8 mouse cellular contexts compared by ENCODE assay signal in the genomic region with DNA sequence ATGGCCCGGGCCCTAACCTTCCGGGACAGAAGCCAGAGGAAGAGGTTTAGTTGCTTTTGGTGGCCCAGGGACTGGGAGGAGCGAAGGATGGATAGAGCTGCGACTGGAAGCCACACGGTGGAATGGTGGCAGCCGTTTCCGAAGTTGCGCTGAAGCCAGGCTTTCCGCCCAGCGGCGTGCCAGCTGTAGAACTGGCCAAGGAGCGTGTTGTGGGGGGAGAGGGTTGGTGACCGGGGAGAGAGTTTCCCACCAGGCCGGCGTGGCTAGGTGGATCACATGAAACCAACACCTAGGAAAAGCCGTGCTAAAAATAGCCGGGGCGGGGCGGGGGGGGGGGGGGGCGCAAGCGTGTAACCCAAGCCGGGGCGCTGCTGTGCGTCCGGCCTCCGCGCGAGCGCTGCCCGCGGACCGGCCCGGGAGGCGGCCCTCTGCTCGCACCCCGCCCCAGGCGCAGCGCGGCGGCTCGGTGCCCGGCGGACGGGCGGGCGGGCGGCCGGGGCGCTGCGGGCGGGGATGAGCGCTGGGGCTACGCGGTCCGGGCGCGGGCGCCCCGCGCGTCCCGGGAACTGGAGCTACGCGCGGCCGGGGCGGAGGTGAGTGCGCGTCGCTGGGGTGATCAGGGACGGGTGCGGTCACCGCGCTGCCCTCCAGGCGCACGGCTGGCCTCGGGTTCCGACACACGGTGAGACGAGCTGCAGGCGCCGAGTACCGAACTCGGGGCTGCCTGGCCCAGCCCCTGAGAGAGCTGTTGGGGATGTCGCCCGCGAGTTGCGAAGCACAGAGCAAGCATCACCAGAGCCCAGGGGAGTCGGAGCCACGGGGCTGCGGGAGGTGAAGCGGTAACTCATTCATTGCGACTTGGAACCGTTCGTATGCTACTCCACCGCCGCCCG. TPM values are rescaled to one million over a fixed set of nuclear protein-coding genes. Genes with fewer than 3 reads are reported as not detected.
DNase-seq lines count a peak whose midpoint lies in the region; ATAC-seq lines count a peak whose summit lies in the region.

No protein-coding gene starts in this region.

- no peak overlapping the region for H3K27ac ChIP-seq in intestine, embryonic 16.5 days (ENCODE audit: low read length)

- H3K9me3 ChIP-seq in intestine, embryonic 16.5 days (ENCODE audit: control insufficient read depth, low read length), result no peaks in the 10 kb centered on the region

- 1% methylated on average over 62 of the region's 98 CpGs for WGBS in intestine, embryonic 16.5 days

- peak; percentile 35 for DNase-seq in right cerebral cortex, postnatal 4 days
- DNase-seq in right cerebral cortex, postnatal 36 days (ENCODE audit: low spot score in 2 of 2), result no peak
- peak; percentile 47 for DNase-seq in cerebellum, adult 9-11 months
- DNase-seq in gastrocnemius, adult 8-10 months (ENCODE audit: low spot score in 2 of 2), result peak; percentile 27 to 70
- peak; percentile 11 for DNase-seq in lung, postnatal 36 days
- DNase-seq in T-cell, adult 2 months (ENCODE audit: low spot score), result no peak
- DNase-seq in spleen, postnatal 36 days (ENCODE audit: low spot score in 2 of 2), result no peak

- peak overlapping the region; percentile 58 for H3K4me3 ChIP-seq in intestine, embryonic 16.5 days (ENCODE audit: low read length)

- H3K27me3 ChIP-seq in intestine, embryonic 16.5 days (replicated peaks; ENCODE audit: control insufficient read depth, insufficient read depth, low read length), result peaks cover 18% of the 10 kb centered on the region; the same call in 1 of the 2 replicates

- H3K4me1 ChIP-seq in intestine, embryonic 16.5 days (ENCODE audit: control insufficient read depth, insufficient read depth, low read length), result peaks cover 8% of the 10 kb centered on the region

- peak overlapping the region; percentile 98 for H3K4me2 ChIP-seq in intestine, embryonic 16.5 days (ENCODE audit: low read depth, low read length)

- H3K9ac ChIP-seq in intestine, embryonic 16.5 days (ENCODE audit: low read depth, low read length), result peak overlapping the region; percentile 69

- no peaks in the 10 kb centered on the region for H3K36me3 ChIP-seq in intestine, embryonic 16.5 days (ENCODE audit: control insufficient read depth, insufficient read depth, low read length)

- peak; percentile 47 for ATAC-seq in intestine, embryonic 16.5 days

RNA-seq across cellular contexts. Expression of a gene that starts 51.9 kb away (rescaled TPM):
- total RNA-seq in gastrocnemius, adult 8-10 months (2022), result 1 to 10 TPM; 4.7 to 9.2 (median 6.3) TPM
- 2.6 and 2.7 TPM in 2 replicates for polyA plus RNA-seq in intestine, embryonic 16.5 days (2015; fragmentation: Nextera tagmentation; extraction: Ambion mirVana)

Comparison
In these comparisons a context has a peak if more than half of its experiments do, and no peak if none do; other contexts are left out.
1. DNase-seq: peak in right cerebral cortex, postnatal 4 days (single experiment), cerebellum, adult 9-11 months (single experiment), gastrocnemius, adult 8-10 months (2 of 2) and lung, postnatal 36 days (single experiment); none in right cerebral cortex, postnatal 36 days (0 of 2), T-cell, adult 2 months (single experiment) and spleen, postnatal 36 days (0 of 2).